Mouse (Mus musculus): ENCODE measurements around the gene Cnp.

Gene Cnp

GRCm38 (mm10) chr11:100623867-100624266, 49.2 kb downstream of the Cnp start:
- peak; percentile 62 to 79 for DNase-seq

- no peak for DNase-seq
Observed at GRCm38 (mm10) chr11:100625754-100626700, 51.3 kb downstream of the Cnp start.

- peak; percentile 80 to 93 for DNase-seq
Observed at GRCm38 (mm10) chr11:100626701-100627195, 52.0 kb downstream of the Cnp start.

- no peak for DNase-seq
Observed at GRCm38 (mm10) chr11:100628056-100628455, 53.4 kb downstream of the Cnp start.

- DNase-seq: no peak
Observed at GRCm38 (mm10) chr11:100628862-100629352, 54.2 kb downstream of the Cnp start.

GRCm38 (mm10) chr11:100634530-100634929, 59.8 kb downstream of the Cnp start:
- DNase-seq: no peak

- DNase-seq: peak; percentile 19 to 66
Observed at GRCm38 (mm10) chr11:100640159-100640906, 65.6 kb downstream of the Cnp start.
